Mouse (Mus musculus) kidney, adult 11 months (tissue): ENCODE measurements around the gene Sertad2.

Experiments
- DNase-seq: peaks from one replicate; pipeline ENCODE4 v3.0.0; 2022

The Sertad2 gene

DNA sequence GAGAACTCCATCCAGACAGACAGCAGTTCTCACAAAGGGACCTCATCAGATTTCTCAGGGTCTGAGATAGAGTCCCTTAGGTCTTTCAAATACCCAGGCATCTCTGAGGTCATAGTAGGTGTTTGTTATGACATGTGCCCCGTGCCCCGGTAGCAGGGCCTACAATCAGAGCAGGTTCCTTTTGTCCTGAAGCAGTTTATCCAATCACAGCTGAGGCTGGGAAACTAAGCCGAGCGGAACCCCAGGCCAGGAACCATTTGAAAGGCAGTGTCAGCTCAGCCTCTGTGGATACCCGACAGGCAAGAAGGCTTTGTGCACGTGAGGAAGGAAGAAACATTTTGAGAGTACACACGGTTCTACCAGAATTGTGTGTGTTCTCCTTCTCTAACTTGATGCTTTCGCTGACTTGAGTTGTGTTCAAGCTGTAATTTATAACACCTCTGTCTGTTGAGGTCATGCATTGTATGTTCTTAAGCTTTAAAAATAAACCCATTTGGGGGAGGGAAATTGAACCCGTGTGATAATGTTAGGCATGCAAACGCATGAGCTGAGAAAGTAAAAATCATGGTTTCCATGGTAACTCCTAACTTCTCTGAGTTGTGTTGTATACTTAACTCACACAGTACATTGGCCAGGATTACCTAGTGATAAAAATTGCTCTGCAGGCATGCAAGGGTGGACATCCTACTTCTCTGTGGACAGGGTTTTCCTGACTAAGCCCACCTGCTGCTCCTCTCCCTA is 104.1 kb downstream of the Sertad2 start:
- no peak for DNase-seq

GRCm38 (mm10) chr11:20647902-20648625 is 105.0 kb downstream of the Sertad2 start:
- peak; percentile 41 for DNase-seq

GRCm38 (mm10) chr11:20649477-20649876 is 106.4 kb downstream of the Sertad2 start:
- no peak for DNase-seq

DNA sequence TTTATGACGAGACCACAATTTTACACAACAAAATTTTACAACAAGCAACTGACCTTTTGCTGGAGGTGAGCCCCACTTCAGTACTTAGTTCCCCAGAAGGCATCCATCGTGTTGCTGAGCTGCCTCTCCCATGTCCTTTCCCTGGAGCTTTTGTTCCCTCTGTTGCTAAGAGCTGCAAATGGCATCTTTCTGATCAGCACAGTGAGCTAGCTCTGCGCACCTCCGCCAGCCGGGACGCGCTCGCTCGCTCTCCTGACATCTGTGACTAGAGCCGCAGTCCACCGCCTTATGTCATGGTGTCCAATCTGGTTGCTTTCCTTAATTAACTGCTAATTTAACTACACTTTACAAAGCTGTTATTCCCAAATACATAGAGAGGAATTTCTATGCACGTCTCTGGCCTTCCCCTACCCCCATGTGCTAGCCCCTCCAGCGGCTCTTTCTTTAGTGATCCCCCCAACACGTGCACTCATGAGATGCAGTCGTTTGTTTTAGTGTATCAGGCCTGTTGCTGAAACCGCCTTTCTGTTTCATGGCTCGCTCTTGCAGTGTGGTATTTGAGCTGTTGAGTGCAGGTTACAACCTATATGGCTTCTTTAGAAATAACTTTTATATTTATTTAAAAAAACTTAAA is 107.1 kb downstream of the Sertad2 start:
- DNase-seq, result no peak

DNA sequence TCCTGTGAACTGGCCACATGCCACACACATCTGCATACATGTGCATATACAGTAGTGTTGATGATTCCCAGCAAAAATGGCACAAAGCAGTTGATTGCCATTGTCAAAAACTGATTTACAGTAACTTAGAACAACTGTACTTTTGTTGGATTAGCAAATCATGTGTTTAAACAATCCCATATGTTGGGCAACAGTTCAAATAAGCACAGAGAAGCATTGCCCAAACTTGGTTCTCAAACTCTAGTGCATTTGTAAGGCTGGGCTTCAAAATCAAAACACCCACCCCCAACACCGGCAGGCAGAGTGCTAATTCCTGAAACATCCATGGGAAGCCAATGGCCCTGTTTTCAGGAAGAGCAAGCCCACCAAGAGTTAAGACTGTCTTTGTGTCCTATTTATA is 108.1 kb downstream of the Sertad2 start:
- no peak for DNase-seq

GRCm38 (mm10) chr11:20655795-20656710 is 113.0 kb downstream of the Sertad2 start:
- no peak for DNase-seq

- no peak for DNase-seq
Observed at GRCm38 (mm10) chr11:20656711-20657057, 113.6 kb downstream of the Sertad2 start.

DNA sequence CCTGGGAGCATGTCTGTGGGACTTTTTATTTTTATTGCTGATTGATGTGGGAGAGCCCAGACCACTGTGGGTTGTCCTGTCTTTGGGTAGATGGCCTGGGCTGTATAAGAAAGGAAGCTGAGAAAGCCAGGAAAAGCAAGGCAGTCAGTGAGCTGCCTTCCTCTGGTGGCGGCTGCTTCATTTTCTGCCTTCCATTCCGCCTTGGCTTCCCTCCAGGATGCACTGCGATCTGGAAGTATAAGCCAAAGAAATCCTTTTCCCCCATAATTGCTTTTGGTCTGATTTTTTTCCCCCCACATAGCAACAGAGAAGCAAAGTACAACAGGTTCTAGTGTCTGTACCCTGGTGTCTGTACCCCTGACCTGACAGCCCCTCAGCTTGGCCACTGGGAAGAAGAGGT is 116.0 kb downstream of the Sertad2 start:
- DNase-seq, result no peak

DNA sequence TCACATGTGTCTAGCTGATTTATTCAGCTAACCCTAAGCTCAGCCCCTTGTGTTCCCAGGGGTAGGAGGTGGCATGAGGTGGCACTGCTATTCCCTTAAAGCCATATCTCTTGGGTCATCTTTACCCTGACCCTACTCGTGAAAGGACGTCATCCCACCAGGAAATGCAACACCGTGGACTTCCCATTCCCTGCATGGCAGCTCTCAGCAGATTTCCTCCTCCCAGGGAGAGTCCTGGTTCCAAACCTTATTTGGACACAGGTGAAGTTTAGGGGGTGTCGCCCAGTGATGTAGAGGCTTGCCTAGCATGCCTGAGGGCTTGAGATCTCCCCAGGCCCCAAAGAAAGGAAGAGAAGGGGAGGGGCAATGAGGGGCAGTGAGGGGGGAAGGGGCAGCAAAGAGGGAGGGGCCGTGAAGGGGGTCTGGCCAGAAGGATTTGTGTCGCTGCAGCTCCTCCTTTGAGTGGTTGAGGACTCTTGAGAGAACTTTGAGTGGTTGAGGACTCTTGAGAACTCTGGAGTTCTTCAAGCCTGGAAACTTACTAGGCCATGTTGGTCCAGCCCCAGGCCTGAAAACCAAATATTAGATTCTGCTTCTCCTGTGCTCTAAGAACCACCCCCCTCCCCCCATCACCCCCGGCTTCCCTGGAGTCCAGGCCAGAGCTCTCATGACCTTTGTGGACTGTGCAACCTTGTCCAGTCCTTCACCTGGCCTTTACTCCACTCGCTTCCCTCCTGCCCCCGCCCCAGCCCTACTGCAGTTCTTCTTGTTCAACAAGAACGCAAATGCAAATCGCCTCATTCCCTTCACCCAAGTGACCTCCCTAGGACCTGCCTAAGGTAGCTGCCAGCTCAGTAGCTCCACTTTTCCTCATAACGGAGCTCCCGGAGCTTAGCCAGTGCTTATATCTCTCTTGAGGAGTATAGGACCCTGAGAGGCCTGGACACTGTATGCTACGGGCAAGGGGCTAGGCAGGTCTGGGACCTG is 117.4 kb downstream of the Sertad2 start:
- DNase-seq, result peak; percentile 55

GRCm38 (mm10) chr11:20661652-20662051 is 118.6 kb downstream of the Sertad2 start:
- no peak for DNase-seq

GRCm38 (mm10) chr11:20662811-20663210 is 119.8 kb downstream of the Sertad2 start:
- no peak for DNase-seq

DNA sequence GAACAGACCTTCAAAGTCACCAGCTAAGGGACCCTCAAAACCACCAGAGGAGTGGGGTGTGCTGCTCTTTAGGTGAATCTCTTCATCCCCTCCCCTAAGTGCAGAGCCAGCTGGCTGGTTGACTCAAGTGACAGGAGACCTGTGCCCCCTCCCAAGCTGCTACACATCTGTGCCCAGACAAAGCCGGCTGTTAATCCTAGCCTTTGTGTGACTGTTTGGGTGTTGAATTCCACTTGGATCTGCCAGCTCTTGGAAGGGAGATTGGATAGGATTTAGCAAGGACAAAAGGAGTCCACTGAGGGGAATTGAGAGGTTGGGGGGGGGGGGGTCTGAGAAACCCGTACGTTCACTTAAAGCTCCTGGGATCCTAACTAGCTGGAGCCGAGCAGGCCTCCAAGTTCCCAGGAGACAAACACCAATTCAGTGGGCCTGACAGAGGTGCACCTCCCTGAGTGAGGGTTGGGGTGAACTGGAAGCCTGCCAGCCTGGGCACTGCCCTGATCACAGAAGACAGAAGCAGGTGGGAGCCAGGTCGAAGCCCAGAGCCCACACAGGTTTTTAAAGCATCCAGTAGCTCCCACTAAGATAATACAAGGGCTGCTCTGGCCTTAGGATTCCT is 120.6 kb downstream of the Sertad2 start:
- DNase-seq, result no peak

DNA sequence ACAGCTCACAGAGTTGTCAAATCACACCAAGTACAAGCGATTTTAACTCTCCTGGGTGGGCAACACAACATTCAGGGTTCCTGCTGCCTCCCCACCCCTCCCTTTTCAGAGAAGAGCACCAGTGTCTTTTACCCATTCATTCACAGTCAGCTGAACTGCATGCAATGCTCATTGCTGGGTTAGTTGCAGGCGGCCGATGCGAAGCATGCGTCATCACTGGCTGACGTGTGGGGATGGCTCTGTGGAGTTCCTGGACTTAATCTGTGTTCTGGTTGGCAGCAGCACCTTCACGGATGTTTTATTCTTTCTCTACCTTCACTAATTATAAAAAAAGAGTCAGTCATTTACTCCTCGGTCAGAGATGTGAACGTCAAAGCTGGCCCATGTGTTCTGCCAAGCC is 121.8 kb downstream of the Sertad2 start:
- no peak for DNase-seq

GRCm38 (mm10) chr11:20671789-20672392 is 128.8 kb downstream of the Sertad2 start:
- DNase-seq, result no peak

- no peak for DNase-seq
Observed at GRCm38 (mm10) chr11:20672513-20672912, 129.5 kb downstream of the Sertad2 start.

GRCm38 (mm10) chr11:20679396-20679795 is 136.3 kb downstream of the Sertad2 start:
- no peak for DNase-seq

DNA sequence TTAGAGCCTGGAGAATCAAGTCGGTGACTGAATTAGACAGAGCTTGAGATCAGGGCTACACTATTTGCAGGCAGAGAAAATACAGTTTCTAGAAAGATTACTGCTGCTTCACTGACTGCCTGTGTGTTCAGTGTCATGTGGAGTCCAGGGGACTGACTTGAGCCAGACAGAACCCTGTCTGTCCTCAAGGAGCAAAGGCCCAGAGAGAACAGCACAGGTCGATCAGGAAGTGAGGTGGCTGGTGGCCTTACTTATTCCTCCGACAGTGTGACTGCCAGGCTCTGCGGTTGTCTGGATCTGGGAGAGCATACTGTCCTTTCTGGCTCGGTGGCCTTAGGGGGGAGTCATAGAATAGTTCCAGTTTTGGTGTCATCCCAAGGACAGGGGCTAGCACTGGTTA is 137.7 kb downstream of the Sertad2 start:
- no peak for DNase-seq

DNA sequence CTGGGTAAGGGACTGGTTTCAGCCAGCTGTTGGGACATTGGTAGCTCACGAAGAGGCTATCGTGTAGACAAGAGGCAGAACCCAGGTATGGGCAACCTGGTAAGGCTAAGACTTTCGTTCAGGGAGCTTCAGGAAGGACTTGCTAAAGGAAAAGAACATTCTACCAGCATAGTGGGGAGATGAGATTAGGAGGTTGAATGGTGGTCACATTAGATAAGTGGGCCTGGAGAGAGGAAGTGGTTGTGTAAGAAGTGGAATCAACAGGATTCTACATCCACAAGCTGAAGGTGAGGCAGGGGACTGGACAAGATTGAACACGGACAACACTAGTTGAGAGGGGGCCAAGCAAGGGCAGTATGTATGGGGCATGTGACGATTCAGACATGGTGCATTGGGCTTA is 138.6 kb downstream of the Sertad2 start:
- no peak for DNase-seq

DNA sequence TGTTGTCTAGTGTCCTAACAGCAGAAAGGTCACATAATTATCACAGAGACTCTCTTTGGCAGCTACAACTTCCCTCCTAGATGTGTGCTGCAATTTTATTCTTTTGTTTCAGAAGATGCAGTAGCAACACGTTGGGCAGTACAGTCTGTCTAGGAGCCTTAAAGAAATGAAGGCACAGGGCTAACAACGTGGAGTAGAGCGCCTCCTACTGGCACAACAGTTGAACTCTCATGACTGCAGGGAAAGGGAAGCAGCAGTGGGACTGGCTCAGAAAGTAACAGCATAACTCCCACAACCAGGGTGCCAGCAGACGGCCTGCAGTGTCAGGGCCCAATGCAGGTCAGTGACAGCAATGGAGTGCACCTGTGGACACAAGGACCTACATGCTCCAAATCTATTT is 147.9 kb downstream of the Sertad2 start:
- peak; percentile 46 for DNase-seq
